Mouse (Mus musculus): ENCODE data around the gene Lbh. TPM values are rescaled to one million over a fixed set of nuclear protein-coding genes. Genes with fewer than 3 reads are reported as not detected.
A peak's percentile ranks its signal among the peaks of the same experiment; 100 is the strongest.

Lbh gene
- polyA plus RNA-seq, 1 experiment: 171 TPM

- no peaks in the 10 kb centered on the region for H3K36me3 ChIP-seq (ENCODE audit: control insufficient read depth, insufficient read depth, low read length)
- no peak for DNase-seq (ENCODE audit: low read depth in 1 of 2, low spot score in 2 of 2)
Measured at GRCm38 (mm10) chr17:72909061-72909852, 8.8 kb upstream of the Lbh start.

GRCm38 (mm10) chr17:72911283-72911682 is 6.8 kb upstream of the Lbh start:
- Histone ChIP-seq H3K27ac (ENCODE audit: insufficient read depth, low read length) (no peak overlapping the region), H3K36me3 (ENCODE audit: control insufficient read depth, insufficient read depth, low read length) (no peaks in the 10 kb centered on the region), H3K27me3 (ENCODE audit: control insufficient read depth, insufficient read depth, low read length) (no peaks in the 10 kb centered on the region), H3K4me1 (ENCODE audit: control insufficient read depth, insufficient read depth, insufficient read length) (peaks cover 3% of the 10 kb centered on the region; the same call in 1 of the 2 replicates), H3K4me3 (ENCODE audit: extremely low read depth, insufficient read depth, insufficient read length) (no peak overlapping the region)
- TF ChIP-seq POLR2A (IDR thresholded peaks at IDR 0.05; ENCODE audit: low read depth, low read length): no peak
- TF ChIP-seq CTCF (IDR thresholded peaks at IDR 0.05; ENCODE audit: extremely low read depth, insufficient read depth, insufficient read length, insufficient replicate concordance): no peak
- 93% methylated on average over 11 of the region's 11 CpGs for WGBS
- no peak for DNase-seq (ENCODE audit: low read depth in 1 of 2, low spot score in 2 of 2)

More at GRCm38 (mm10) chr17:72909061-72909852, 8.8 kb upstream of the Lbh start:
- 67% methylated on average over 7 of the region's 7 CpGs for WGBS
- Histone ChIP-seq H3K27ac (ENCODE audit: insufficient read depth, low read length) (no peak overlapping the region), H3K4me1 (ENCODE audit: control insufficient read depth, insufficient read depth, insufficient read length) (peaks cover 3% of the 10 kb centered on the region; the same call in 1 of the 2 replicates), H3K4me3 (ENCODE audit: extremely low read depth, insufficient read depth, insufficient read length) (no peak overlapping the region), H3K27me3 (ENCODE audit: control insufficient read depth, insufficient read depth, low read length) (no peaks in the 10 kb centered on the region)
- TF ChIP-seq CTCF (IDR thresholded peaks at IDR 0.05; ENCODE audit: extremely low read depth, insufficient read depth, insufficient read length, insufficient replicate concordance): no peak
- no peak for TF ChIP-seq POLR2A (IDR thresholded peaks at IDR 0.05; ENCODE audit: low read depth, low read length)

DNA sequence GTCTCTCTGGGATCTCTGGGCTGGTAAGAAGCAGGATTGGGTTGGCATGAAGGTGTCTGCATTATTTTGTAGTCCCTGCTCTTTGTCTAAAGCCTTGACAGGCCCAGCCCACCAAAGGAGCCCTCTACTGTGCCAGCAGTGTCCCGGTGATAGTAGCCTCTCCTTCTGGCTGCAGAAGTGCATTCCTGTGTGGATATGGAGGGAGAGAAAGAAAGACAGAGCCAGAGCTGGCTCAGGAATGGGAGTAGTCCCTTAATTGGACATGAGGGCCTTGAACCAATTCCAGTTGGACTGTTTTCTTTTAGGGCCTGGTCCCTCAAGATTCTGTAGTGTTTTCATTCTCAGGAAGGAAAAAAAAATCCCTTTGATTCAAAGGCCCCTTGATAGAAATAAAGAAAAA is 6.4 kb upstream of the Lbh start:
- Histone ChIP-seq H3K4me3 (ENCODE audit: extremely low read depth, insufficient read depth, insufficient read length) (no peak overlapping the region), H3K4me1 (ENCODE audit: control insufficient read depth, insufficient read depth, insufficient read length) (peaks cover 3% of the 10 kb centered on the region; the same call in 1 of the 2 replicates), H3K36me3 (ENCODE audit: control insufficient read depth, insufficient read depth, low read length) (no peaks in the 10 kb centered on the region), H3K27ac (ENCODE audit: insufficient read depth, low read length) (no peak overlapping the region), H3K27me3 (ENCODE audit: control insufficient read depth, insufficient read depth, low read length) (no peaks in the 10 kb centered on the region)
- WGBS: 97% methylated on average over 1 of the region's 1 CpGs
- DNase-seq (ENCODE audit: low read depth in 1 of 2, low spot score in 2 of 2): no peak
- TF ChIP-seq CTCF (IDR thresholded peaks at IDR 0.05; ENCODE audit: extremely low read depth, insufficient read depth, insufficient read length, insufficient replicate concordance): no peak
- TF ChIP-seq POLR2A (IDR thresholded peaks at IDR 0.05; ENCODE audit: low read depth, low read length): no peak

DNA sequence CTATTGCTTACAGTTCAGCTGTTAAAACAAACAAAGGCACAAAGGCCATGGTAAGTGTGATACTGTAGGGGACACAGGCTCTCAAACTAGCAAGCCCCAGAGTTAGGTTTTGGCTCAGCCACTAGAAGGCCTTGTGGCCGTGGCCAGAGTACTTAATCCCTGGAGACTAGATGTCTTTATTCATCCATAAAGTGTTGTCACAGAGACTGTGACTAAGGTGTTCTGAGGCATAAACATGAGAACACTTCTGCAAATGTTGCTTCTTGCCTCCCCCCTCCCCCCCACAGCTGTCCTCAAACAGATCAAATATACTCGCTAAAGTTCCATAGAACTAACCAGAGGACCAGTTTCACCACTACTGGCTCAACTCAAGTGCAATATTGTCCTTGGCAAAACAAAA is 4.0 kb upstream of the Lbh start:
- no peak overlapping the region for H3K4me3 ChIP-seq (ENCODE audit: extremely low read depth, insufficient read depth, insufficient read length)
- no peaks in the 10 kb centered on the region for H3K36me3 ChIP-seq (ENCODE audit: control insufficient read depth, insufficient read depth, low read length)
- H3K27ac ChIP-seq (ENCODE audit: insufficient read depth, low read length): no peak overlapping the region
- WGBS: 37% methylated on average over 2 of the region's 2 CpGs
- DNase-seq (ENCODE audit: low read depth in 1 of 2, low spot score in 2 of 2): no peak
- peaks cover 3% of the 10 kb centered on the region; the same call in 1 of the 2 replicates for H3K4me1 ChIP-seq (ENCODE audit: control insufficient read depth, insufficient read depth, insufficient read length)
- no peak for TF ChIP-seq CTCF (IDR thresholded peaks at IDR 0.05; ENCODE audit: extremely low read depth, insufficient read depth, insufficient read length, insufficient replicate concordance)
- TF ChIP-seq POLR2A (IDR thresholded peaks at IDR 0.05; ENCODE audit: low read depth, low read length): no peak
- H3K27me3 ChIP-seq (ENCODE audit: control insufficient read depth, insufficient read depth, low read length): no peaks in the 10 kb centered on the region

DNA sequence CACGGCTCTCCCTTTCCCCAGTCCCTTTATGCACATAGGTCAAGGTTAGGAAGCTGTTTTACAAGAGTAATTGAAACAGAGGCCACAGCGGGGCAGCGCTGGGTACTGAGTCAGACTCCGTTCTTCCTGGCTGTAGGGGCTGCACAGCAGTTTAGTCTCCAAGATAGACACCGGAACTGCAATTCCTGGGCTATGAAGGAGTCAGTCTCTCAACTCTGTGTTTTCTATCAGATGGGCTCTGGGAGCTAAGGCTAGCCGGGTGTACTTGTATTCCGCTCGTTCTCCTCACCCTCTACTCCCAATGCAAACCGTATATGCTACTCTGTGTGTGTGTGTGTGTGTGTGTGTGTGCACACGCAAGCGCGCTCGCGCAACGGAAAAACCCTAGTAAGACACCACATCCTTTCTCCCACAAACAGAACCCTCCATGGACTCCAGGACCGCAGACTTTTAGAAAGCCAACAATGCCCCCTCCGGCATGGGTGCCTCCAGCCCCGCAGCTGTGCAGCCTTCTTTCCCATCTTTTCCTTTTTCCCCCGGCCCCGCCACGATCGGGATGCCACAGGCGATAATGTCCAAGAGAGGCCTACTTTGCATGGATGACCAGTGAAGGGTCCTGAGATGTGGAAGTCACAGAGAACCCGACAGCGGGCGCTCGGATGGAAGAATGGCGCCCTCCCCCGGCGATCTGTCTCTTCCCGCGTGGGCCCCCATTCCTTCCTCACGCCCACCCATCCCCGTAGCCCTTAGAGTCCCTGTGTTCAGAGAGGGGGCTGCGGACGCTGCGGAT is 669 bp upstream of the Lbh start:
- peak; percentile 76 to 78 for DNase-seq (ENCODE audit: low read depth in 1 of 2, low spot score in 2 of 2)
- TF ChIP-seq POLR2A (IDR thresholded peaks at IDR 0.05; ENCODE audit: low read depth, low read length) (no peak; the same call in 1 of the 2 replicates), CTCF (IDR thresholded peaks at IDR 0.05; ENCODE audit: extremely low read depth, insufficient read depth, insufficient read length, insufficient replicate concordance) (peak; percentile 56; the same call in 1 of the 2 replicates)
- no peaks in the 10 kb centered on the region for H3K27me3 ChIP-seq (ENCODE audit: control insufficient read depth, insufficient read depth, low read length)
- under 1% methylated on average over 37 of the region's 37 CpGs for WGBS
- peaks cover 13% of the 10 kb centered on the region; the same call in 1 of the 2 replicates for H3K4me1 ChIP-seq (ENCODE audit: control insufficient read depth, insufficient read depth, insufficient read length)
- peak overlapping the region; percentile 93 for H3K4me3 ChIP-seq (ENCODE audit: extremely low read depth, insufficient read depth, insufficient read length)
- H3K36me3 ChIP-seq (ENCODE audit: control insufficient read depth, insufficient read depth, low read length): peaks cover 16% of the 10 kb centered on the region
- H3K27ac ChIP-seq (ENCODE audit: insufficient read depth, low read length): peak overlapping the region; percentile 97

DNA sequence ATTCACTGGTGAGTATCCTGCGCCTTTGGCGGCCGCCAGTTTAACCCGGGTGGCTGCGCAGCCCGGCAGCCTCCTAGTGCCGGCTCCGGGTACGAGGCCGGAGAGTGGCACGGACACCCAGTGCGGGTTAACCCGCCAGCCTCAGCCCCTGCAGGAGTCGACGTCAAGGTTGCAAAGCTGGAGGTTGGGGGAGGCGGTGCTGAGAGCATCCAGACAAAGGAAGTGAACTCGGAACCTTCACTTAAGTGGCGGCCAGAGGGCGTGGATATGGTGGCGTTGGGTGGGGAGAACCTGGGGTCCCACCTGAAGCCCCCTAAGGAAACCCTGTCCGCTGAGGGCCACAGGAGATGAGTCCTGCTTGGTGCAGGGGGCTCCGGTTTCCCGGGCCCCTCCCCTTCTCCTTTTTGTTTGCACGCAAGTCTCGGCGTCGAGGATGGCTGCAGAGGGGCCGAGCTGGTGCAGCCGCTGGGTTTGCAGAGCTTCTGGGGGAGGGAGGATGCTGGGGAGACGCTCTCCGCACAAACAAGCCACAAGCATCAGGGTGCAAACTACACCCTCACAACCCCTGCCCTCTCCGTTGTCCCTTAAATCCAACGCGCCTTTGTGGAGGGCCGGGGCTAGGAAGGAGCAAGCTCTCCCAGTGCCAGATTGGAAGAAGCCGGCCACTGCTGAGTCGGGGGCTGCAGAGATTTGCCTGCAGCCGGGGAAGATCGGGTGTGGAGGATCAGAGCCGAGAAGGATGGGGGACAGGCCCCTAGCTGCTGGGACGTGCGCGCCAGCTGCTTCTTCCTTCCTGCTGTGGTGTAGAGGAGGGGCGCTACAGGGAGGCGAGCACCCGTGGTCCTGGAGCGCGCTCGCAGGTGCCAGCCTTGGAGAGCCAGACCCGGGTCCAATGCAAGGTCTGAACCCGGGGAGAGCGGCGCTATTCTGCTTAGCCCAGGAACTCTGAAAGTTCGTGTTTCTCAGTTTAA is 751 bp downstream of the Lbh start:
- Histone ChIP-seq H3K27me3 (ENCODE audit: control insufficient read depth, insufficient read depth, low read length) (no peaks in the 10 kb centered on the region), H3K4me3 (ENCODE audit: extremely low read depth, insufficient read depth, insufficient read length) (peak overlapping the region; percentile 93), H3K36me3 (ENCODE audit: control insufficient read depth, insufficient read depth, low read length) (peaks cover 28% of the 10 kb centered on the region), H3K27ac (ENCODE audit: insufficient read depth, low read length) (peak overlapping the region; percentile 97), H3K4me1 (ENCODE audit: control insufficient read depth, insufficient read depth, insufficient read length) (peaks cover 18% of the 10 kb centered on the region; the same call in 1 of the 2 replicates)
- DNase-seq (ENCODE audit: low read depth in 1 of 2, low spot score in 2 of 2): peak; percentile 36 to 70
- 0 out of 2 replicates have a peak, but pooled peaks have one; percentile 12 for TF ChIP-seq CTCF (IDR thresholded peaks at IDR 0.05; ENCODE audit: extremely low read depth, insufficient read depth, insufficient read length, insufficient replicate concordance)
- TF ChIP-seq POLR2A (IDR thresholded peaks at IDR 0.05; ENCODE audit: low read depth, low read length): peak; percentile 23; the same call in 1 of the 2 replicates
- WGBS: under 1% methylated on average over 54 of the region's 54 CpGs

All from spleen, adult 2 months (tissue).